Mouse (Mus musculus) heart, embryonic 15.5 days (tissue): ENCODE results near the gene Kynu. TPM values are rescaled to one million over a fixed set of nuclear protein-coding genes. Genes with fewer than 3 reads are reported as not detected.

Source experiments
- ATAC-seq: fragments of 200-750 bp; cut with Nextera tagmentation; replicated peaks from 2 replicates; pipeline ENCODE4 v1.8.0; 2017; ENCODE audit warnings: low read depth, moderate TSS enrichment; ENCODE audit not compliant: insufficient number of reproducible peaks, insufficient read depth, low FRiP score
- H3K27ac ChIP-seq: fragments of 300-500 bp; sonication (generic); 2 replicates; pipeline ENCODE4 v1.5.1; 2015; ENCODE audit warnings: mild to moderate bottlenecking, inconsistent platforms
- H3K27me3 ChIP-seq: fragments of 300-500 bp; sonication (generic); 2 replicates; pipeline ENCODE4 v1.6.1; 2015; ENCODE audit warnings: inconsistent platforms
- H3K36me3 ChIP-seq: fragments of 300-500 bp; sonication (generic); 2 replicates; pipeline ENCODE4 v1.6.1; 2015; ENCODE audit warnings: mild to moderate bottlenecking, inconsistent platforms
- H3K4me1 ChIP-seq: fragments of 300-500 bp; sonication (generic); replicated peaks from 2 replicates; pipeline ENCODE4 v1.6.1; 2015; ENCODE audit warnings: inconsistent platforms
- H3K4me2 ChIP-seq: fragments of 300-500 bp; sonication (generic); 2 replicates; pipeline ENCODE4 v1.6.1; 2015; ENCODE audit warnings: inconsistent platforms, mild to moderate bottlenecking, moderate library complexity
- H3K4me3 ChIP-seq: fragments of 300-500 bp; sonication (generic); 2 replicates; pipeline ENCODE4 v1.5.1; 2015; ENCODE audit warnings: mild to moderate bottlenecking, inconsistent platforms
- H3K9ac ChIP-seq: fragments of 300-500 bp; sonication (generic); 2 replicates; pipeline ENCODE4 v1.6.1; 2015; ENCODE audit warnings: mild to moderate bottlenecking, inconsistent platforms
- H3K9me3 ChIP-seq: fragments of 300-500 bp; sonication (generic); replicated peaks from 2 replicates; pipeline ENCODE4 v1.6.1; 2016; ENCODE audit warnings: inconsistent platforms
- WGBS: fragments of 180-500 bp; shearing (Covaris S2); methylation state at CpG from one replicate; pipeline ENCODE4 v1.1.7; 2015; ENCODE audit warnings: mixed read lengths; 5-methylcytosine and 5-hydroxymethylcytosine counted together
- polyA plus RNA-seq: library from polyadenylated mRNA; unstranded; fragments of >200 nt; fragmentation: Nextera tagmentation; extraction: Ambion mirVana; gene quantifications from 2 replicates; pipeline ENCODE4 v1.2.1, GENCODE M21; 2015

Gene Kynu
- polyA plus RNA-seq, 1 experiment from 2014 or later = 0.13 TPM

GRCm38 (mm10) chr2:43568406-43568805 lies 13.3 kb downstream of the Kynu start:
- Histone ChIP-seq H3K4me2 (no peak overlapping the region), H3K9me3 (no peaks in the 10 kb centered on the region), H3K36me3 (no peaks in the 10 kb centered on the region), H3K27me3 (no peaks in the 10 kb centered on the region), H3K27ac (no peak overlapping the region), H3K4me3 (no peak overlapping the region), H3K9ac (no peak overlapping the region), H3K4me1 (no peaks in the 10 kb centered on the region)
- WGBS = 65% methylated on average over 1 of the region's 1 CpGs
- no peak for ATAC-seq

GRCm38 (mm10) chr2:43573526-43573925 lies 18.4 kb downstream of the Kynu start:
- no peak overlapping the region for H3K4me2 ChIP-seq
- H3K4me1 ChIP-seq = no peaks in the 10 kb centered on the region
- 85% methylated on average over 1 of the region's 1 CpGs for WGBS
- H3K4me3 ChIP-seq = no peak overlapping the region
- no peaks in the 10 kb centered on the region for H3K9me3 ChIP-seq
- no peak for ATAC-seq
- no peaks in the 10 kb centered on the region for H3K27me3 ChIP-seq
- H3K27ac ChIP-seq = no peak overlapping the region
- H3K9ac ChIP-seq = no peak overlapping the region
- no peaks in the 10 kb centered on the region for H3K36me3 ChIP-seq

DNA sequence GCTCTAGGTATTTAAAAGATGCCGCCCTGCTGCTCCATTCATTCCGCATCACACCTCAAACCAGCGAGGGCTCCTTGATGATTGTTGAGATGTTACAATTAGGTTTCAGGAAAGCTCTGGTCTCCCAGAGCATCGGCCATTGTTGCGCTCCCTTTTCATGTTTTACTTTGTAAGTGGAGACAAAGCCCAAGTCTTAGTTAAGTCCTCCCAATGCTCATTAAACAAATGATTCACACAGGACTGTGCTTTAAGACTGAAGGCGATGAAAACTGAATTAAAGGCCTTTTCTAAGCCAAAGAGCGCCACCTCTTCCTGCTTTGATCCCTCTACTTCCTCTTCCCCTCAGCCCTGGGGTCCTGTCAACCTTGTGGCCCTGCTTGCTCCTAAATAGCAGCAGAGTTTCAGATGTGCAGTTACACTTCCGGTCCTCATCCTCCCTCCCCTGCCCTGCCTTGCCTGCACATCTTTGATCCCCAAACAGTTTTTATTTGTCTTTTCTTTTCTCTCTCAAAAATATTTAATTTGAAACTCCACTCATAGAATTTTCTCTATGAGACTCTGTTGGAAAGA lies 28.2 kb downstream of the Kynu start:
- H3K4me2 ChIP-seq = no peak overlapping the region
- no peak overlapping the region for H3K27ac ChIP-seq
- H3K4me3 ChIP-seq = no peak overlapping the region
- no peaks in the 10 kb centered on the region for H3K36me3 ChIP-seq
- H3K4me1 ChIP-seq = no peaks in the 10 kb centered on the region
- H3K27me3 ChIP-seq = no peaks in the 10 kb centered on the region
- no peak overlapping the region for H3K9ac ChIP-seq
- 67% methylated on average over 8 of the region's 8 CpGs for WGBS
- no peaks in the 10 kb centered on the region for H3K9me3 ChIP-seq
- ATAC-seq = no peak

DNA sequence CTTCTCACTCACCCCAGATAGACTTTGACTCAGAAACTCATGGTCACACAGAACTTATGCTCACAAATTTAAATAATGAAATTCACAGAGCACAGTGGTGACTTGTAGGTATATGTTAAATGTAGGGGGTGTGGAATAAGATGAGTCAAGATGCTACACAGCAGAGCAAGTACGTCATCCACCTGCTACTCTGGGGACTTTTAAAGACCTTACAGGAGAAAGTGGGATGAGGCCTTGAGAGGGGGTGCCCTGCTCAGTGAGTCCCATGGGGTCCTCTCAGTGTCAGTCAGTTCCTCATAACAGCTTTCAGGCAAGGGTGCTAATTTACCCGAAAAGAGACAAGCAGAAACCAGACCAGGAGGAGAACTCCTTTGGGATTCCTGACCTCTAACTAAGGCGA lies 30.4 kb downstream of the Kynu start:
- WGBS = 56% methylated on average over 3 of the region's 3 CpGs
- Histone ChIP-seq H3K4me3 (no peak overlapping the region), H3K4me2 (no peak overlapping the region), H3K4me1 (no peaks in the 10 kb centered on the region), H3K27me3 (no peaks in the 10 kb centered on the region), H3K27ac (no peak overlapping the region), H3K9me3 (no peaks in the 10 kb centered on the region), H3K36me3 (no peaks in the 10 kb centered on the region), H3K9ac (no peak overlapping the region)
- ATAC-seq = no peak

- H3K9me3 ChIP-seq = no peaks in the 10 kb centered on the region
- H3K4me1 ChIP-seq = no peaks in the 10 kb centered on the region
- H3K27me3 ChIP-seq = no peaks in the 10 kb centered on the region
- H3K4me2 ChIP-seq = no peak overlapping the region
- H3K4me3 ChIP-seq = no peak overlapping the region
- ATAC-seq = no peak
- 56% methylated on average over 2 of the region's 2 CpGs for WGBS
- H3K9ac ChIP-seq = no peak overlapping the region
- no peak overlapping the region for H3K27ac ChIP-seq
- H3K36me3 ChIP-seq = no peaks in the 10 kb centered on the region
These were observed 32.7 kb downstream of the Kynu start for GRCm38 (mm10) chr2:43587832-43588231.

- WGBS = 69% methylated on average over 1 of the region's 1 CpGs
- ATAC-seq = no peak
- no peaks in the 10 kb centered on the region for H3K4me1 ChIP-seq
- H3K36me3 ChIP-seq = no peaks in the 10 kb centered on the region
- H3K4me2 ChIP-seq = no peak overlapping the region
- no peak overlapping the region for H3K4me3 ChIP-seq
- no peaks in the 10 kb centered on the region for H3K27me3 ChIP-seq
- H3K9me3 ChIP-seq = no peaks in the 10 kb centered on the region
- H3K9ac ChIP-seq = no peak overlapping the region
- H3K27ac ChIP-seq = no peak overlapping the region
These were observed 37.0 kb downstream of the Kynu start for GRCm38 (mm10) chr2:43592001-43592704.

DNA sequence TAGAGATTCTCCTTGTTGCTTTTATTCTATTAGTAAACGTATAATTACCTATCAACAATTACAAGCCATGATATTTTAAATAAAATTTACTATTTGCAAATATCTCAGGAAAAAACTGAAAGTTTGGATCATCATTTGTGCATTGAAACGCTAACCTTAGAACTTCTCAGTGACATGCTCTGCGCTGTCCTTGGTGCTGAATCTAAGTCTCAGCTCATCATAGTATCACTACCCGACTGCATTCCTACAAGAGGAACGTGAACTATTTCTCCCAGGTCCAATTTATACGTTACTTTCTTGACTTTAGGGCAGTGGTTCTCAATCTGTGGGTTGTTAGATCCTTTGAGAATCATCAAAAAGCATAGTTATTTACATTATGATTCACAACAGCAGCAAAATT lies 58.4 kb downstream of the Kynu start:
- Histone ChIP-seq H3K27ac (no peak overlapping the region), H3K9me3 (no peaks in the 10 kb centered on the region), H3K27me3 (no peaks in the 10 kb centered on the region), H3K4me2 (no peak overlapping the region), H3K9ac (no peak overlapping the region), H3K4me1 (no peaks in the 10 kb centered on the region), H3K4me3 (no peak overlapping the region), H3K36me3 (no peaks in the 10 kb centered on the region)
- ATAC-seq = no peak
- 4% methylated on average over 6 of the region's 6 CpGs for WGBS

DNA sequence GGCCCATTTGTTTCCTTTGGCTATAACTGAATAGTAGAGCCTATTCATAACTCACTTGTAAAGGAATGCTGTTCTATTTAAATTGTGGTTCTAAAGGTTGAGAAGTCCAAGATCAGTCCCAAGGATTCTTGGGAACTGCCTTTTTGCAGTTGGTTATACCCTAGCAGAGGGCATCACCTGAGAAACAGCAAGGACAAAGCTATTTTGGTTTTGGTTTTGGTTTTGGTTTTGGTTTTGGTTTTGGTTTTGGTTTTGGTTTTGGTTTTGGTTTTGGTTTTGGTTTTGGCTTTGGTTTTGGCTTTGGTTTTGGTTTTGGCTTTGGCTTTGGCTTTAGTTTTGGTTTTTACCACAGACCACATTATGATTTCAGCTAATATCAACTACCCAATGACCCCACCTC lies 66.0 kb downstream of the Kynu start:
- no peak overlapping the region for H3K4me2 ChIP-seq
- no peaks in the 10 kb centered on the region for H3K4me1 ChIP-seq
- H3K27ac ChIP-seq = no peak overlapping the region
- no peaks in the 10 kb centered on the region for H3K36me3 ChIP-seq
- no peak for ATAC-seq
- H3K27me3 ChIP-seq = no peaks in the 10 kb centered on the region
- no peaks in the 10 kb centered on the region for H3K9me3 ChIP-seq
- H3K9ac ChIP-seq = no peak overlapping the region
- no peak overlapping the region for H3K4me3 ChIP-seq

- Histone ChIP-seq H3K36me3 (no peaks in the 10 kb centered on the region), H3K4me2 (no peak overlapping the region), H3K9ac (no peak overlapping the region), H3K27me3 (no peaks in the 10 kb centered on the region), H3K9me3 (no peaks in the 10 kb centered on the region), H3K4me1 (no peaks in the 10 kb centered on the region), H3K4me3 (no peak overlapping the region), H3K27ac (no peak overlapping the region)
- 0% methylated on average over 1 of the region's 1 CpGs for WGBS
- ATAC-seq = no peak
These were observed 67.7 kb downstream of the Kynu start for GRCm38 (mm10) chr2:43622844-43623243.

DNA sequence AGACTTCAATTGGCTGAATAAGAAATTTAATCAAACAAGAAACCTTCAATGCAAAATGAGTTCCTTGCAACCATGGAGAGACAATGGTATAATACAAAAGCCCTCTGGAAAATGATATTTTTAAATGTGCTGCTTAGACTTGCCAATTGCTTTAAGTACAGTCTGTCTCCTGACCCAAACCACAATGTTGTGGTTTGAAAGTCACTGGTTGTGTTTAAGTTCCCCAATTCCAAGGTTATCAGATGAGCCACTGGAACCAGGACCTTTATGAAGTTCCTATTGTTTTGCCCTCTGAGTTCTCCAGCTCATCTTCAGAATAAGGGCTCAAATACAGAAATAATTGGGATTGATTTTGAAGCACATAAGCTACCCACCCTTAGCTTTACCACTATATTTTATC lies 76.7 kb downstream of the Kynu start:
- H3K4me2 ChIP-seq = no peak overlapping the region
- no peaks in the 10 kb centered on the region for H3K4me1 ChIP-seq
- no peak overlapping the region for H3K27ac ChIP-seq
- H3K4me3 ChIP-seq = no peak overlapping the region
- no peak for ATAC-seq
- no peak overlapping the region for H3K9ac ChIP-seq
- no peaks in the 10 kb centered on the region for H3K36me3 ChIP-seq
- H3K27me3 ChIP-seq = no peaks in the 10 kb centered on the region
- no peaks in the 10 kb centered on the region for H3K9me3 ChIP-seq

DNA sequence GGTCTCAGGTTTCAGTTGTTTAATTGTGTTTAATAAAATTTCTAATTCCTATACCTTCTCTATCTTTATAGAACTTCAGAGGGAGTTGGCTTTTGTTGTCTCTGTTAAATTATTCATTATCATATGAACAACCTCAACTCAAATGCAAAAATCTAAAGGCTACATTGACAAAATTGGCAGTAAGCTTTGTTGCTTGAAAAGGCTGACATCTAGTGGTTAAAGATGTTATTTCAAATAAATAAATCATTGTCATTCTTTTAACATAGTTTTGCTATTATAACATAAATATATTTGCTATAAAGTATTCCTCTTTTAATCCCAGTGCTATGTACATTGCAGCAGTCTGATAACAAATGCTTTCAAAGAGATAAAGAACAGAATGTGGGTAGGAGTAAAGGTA lies 81.4 kb downstream of the Kynu start:
- no peak overlapping the region for H3K9ac ChIP-seq
- H3K4me3 ChIP-seq = no peak overlapping the region
- H3K36me3 ChIP-seq = no peaks in the 10 kb centered on the region
- no peaks in the 10 kb centered on the region for H3K9me3 ChIP-seq
- no peak for ATAC-seq
- no peaks in the 10 kb centered on the region for H3K27me3 ChIP-seq
- no peak overlapping the region for H3K4me2 ChIP-seq
- no peak overlapping the region for H3K27ac ChIP-seq
- H3K4me1 ChIP-seq = no peaks in the 10 kb centered on the region

DNA sequence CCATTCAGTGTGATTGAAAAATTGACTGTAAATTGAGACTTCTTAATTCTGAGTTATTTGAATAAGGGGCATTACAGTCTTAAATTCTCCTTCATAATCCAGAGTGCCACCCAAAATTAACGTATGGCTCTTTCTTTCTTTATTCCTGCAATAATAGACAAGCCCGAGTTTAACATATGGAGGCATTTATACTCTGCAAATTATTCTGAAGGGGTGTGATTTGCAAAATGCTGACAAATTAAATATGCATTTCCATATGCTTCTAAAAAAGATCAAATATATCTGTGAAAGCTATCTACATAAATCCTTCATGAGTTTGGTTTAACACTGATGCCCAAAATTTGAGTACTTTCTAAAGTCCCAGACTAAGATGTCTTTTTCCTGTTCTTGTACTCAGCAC lies 91.8 kb downstream of the Kynu start:
- Histone ChIP-seq H3K4me1 (no peaks in the 10 kb centered on the region), H3K9me3 (no peaks in the 10 kb centered on the region)

More for the DNA sequence above, 91.8 kb downstream of the Kynu start:
- no peak overlapping the region for H3K4me2 ChIP-seq
- H3K4me3 ChIP-seq = no peak overlapping the region
- H3K9ac ChIP-seq = no peak overlapping the region
- H3K27ac ChIP-seq = no peak overlapping the region
- H3K27me3 ChIP-seq = no peaks in the 10 kb centered on the region
- H3K36me3 ChIP-seq = no peaks in the 10 kb centered on the region
- 65% methylated on average over 2 of the region's 2 CpGs for WGBS
- no peak for ATAC-seq
